Mouse (Mus musculus) heart, embryonic 11.5 days (tissue): ENCODE results near the gene Bcar3. TPM values are rescaled to one million over a fixed set of nuclear protein-coding genes. Genes with fewer than 3 reads are reported as not detected.

Source experiments
- ATAC-seq: fragments of 200-750 bp; cut with Nextera tagmentation; replicated peaks from 2 replicates; pipeline ENCODE4 v1.8.0; 2017; ENCODE audit warnings: moderate library complexity; ENCODE audit not compliant: insufficient number of reproducible peaks, low FRiP score, low TSS enrichment
- H3K27ac ChIP-seq: fragments of 300-500 bp; sonication (generic); 2 replicates; pipeline ENCODE4 v1.5.1; 2014; ENCODE audit warnings: mild to moderate bottlenecking, low read depth, low read length
- H3K27me3 ChIP-seq: fragments of 300-500 bp; sonication (generic); 2 replicates; pipeline ENCODE4 v1.6.1; 2014; ENCODE audit warnings: mild to moderate bottlenecking, low read length, mixed read lengths; ENCODE audit not compliant: control insufficient read depth, insufficient read depth
- H3K36me3 ChIP-seq: fragments of 300-500 bp; sonication (generic); 2 replicates; pipeline ENCODE4 v1.6.1; 2014; ENCODE audit warnings: mild to moderate bottlenecking, low read length, moderate library complexity, mixed read lengths; ENCODE audit not compliant: control insufficient read depth, insufficient read depth
- H3K4me1 ChIP-seq: fragments of 300-500 bp; sonication (generic); 2 replicates; pipeline ENCODE4 v1.6.1; 2014; ENCODE audit warnings: low read length; ENCODE audit not compliant: control insufficient read depth, insufficient read depth
- H3K4me2 ChIP-seq: fragments of 300-500 bp; sonication (generic); 2 replicates; pipeline ENCODE4 v1.6.1; 2014; ENCODE audit warnings: mild to moderate bottlenecking, moderate library complexity
- H3K4me3 ChIP-seq: fragments of 300-500 bp; sonication (generic); 2 replicates; pipeline ENCODE4 v1.5.1; 2014; ENCODE audit warnings: low read depth, low read length
- H3K9ac ChIP-seq: fragments of 300-500 bp; sonication (generic); 2 replicates; pipeline ENCODE4 v1.6.1; 2014; ENCODE audit warnings: mild to moderate bottlenecking, low read depth, low read length, moderate library complexity
- H3K9me3 ChIP-seq: fragments of 300-500 bp; sonication (generic); replicated peaks from 2 replicates; pipeline ENCODE4 v1.6.1; 2016; ENCODE audit warnings: low read length; ENCODE audit not compliant: control insufficient read depth
- WGBS: fragments of 180-500 bp; shearing (Covaris S2); extraction: QIAGEN DNeasy Blood & Tissue Kit; methylation state at CpG from one replicate; pipeline ENCODE4 v1.1.7; 2014; ENCODE audit not compliant: insufficient replicate concordance; 5-methylcytosine and 5-hydroxymethylcytosine counted together
- polyA plus RNA-seq: library from polyadenylated mRNA; unstranded; fragments of >200 nt; fragmentation: Nextera tagmentation; extraction: Ambion mirVana; gene quantifications from 2 replicates; pipeline ENCODE4 v1.2.1, GENCODE M21; 2014

Gene Bcar3
- polyA plus RNA-seq, 1 experiment from 2014 or later: 6.4 TPM

DNA sequence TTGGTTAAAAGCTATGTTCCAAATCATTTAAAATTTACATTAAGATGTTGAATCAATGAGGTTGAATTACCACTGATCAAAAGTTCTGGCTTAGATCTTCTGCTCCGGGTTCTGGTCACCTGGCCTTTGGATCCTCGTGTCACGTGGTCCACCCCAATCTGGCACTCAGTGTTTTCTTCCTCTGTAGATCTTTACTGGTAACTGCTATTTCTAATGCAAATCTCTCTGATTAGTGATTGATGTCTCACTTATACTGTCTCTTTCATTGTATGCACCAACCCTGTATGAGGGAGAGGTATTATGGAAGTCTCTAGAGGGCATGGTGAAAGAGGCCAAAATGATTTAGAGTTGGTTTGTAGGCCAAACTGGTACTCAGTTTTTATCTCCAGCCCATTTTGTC is 198.1 kb downstream of the Bcar3 start:
- no peak for ATAC-seq
- H3K9ac ChIP-seq: no peak overlapping the region
- no peak overlapping the region for H3K4me3 ChIP-seq
- H3K4me1 ChIP-seq: 0 out of 2 replicates have a peak, but pooled peaks cover 2% of the 10 kb centered on the region
- peaks cover 3% of the 10 kb centered on the region for H3K27me3 ChIP-seq
- WGBS: 85% methylated on average over 3 of the region's 3 CpGs
- no peak overlapping the region for H3K4me2 ChIP-seq
- no peak overlapping the region for H3K27ac ChIP-seq
- no peaks in the 10 kb centered on the region for H3K9me3 ChIP-seq
- H3K36me3 ChIP-seq: no peaks in the 10 kb centered on the region

DNA sequence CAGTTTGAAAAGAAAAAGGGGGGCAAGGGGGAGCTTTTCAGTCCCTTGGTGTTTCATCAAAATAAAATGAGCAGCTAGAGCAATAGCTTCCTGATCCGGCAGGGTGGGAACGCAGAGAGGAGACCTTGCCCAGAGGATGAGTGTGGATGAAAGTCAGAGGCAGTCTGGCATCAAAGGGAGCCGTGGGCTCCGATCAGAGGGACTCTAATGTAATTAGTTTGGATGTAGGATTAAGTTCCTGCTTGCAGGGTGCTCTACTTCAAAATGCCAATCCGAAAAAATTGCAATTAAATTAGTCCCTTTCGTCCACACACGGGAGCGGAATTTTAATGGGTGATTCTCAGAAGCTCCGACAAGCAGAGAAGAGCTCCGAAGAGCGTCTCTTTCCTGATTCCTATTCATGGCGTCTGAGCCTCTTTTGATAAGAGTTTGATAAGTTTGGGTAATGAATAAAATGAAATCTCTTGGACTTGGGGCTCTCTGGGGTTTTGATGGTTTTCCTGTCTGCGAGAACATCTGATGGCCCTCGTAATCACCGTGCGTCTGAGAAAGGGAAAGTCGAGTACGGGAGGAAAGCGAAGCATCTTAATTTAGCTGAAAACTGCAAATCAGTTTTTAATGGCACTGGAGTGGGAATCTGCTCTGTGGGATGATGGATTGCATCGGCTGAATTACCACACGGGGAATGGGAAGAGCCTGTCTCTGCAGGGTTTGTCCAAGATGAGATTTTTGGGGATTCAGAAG is 199.1 kb downstream of the Bcar3 start:
- no peak overlapping the region for H3K4me2 ChIP-seq

DNA sequence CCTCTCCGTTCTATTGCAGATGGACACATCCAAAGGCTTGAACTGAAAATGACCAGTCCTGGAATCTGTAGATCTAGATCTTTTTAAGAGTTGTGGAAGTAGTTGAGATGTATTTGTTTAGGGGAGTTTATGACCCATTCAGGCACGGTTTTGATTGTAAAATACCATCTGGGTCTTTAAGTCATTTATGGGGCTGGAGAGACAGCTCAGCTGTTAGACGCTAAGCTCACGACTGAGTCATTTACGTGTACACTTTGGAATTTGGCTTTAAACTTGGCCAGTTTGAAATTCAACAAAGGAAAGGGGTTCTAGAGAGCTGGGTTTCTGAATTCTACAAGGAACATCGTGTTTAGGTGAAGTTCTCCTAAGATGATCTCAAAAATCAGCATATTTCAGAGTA is 200.8 kb downstream of the Bcar3 start:
- no peak overlapping the region for H3K4me3 ChIP-seq
- H3K4me2 ChIP-seq: no peak overlapping the region
- peaks cover 3% of the 10 kb centered on the region for H3K27me3 ChIP-seq
- no peaks in the 10 kb centered on the region for H3K36me3 ChIP-seq
- no peak overlapping the region for H3K9ac ChIP-seq
- ATAC-seq: no peak
- H3K27ac ChIP-seq: no peak overlapping the region
- 84% methylated on average over 6 of the region's 6 CpGs for WGBS
- H3K9me3 ChIP-seq: no peaks in the 10 kb centered on the region
- no peaks in the 10 kb centered on the region for H3K4me1 ChIP-seq

More for the DNA sequence above, 199.1 kb downstream of the Bcar3 start:
- no peak for ATAC-seq
- H3K4me1 ChIP-seq: 0 out of 2 replicates have a peak, but pooled peaks cover under 1% of the 10 kb centered on the region
- peaks cover 3% of the 10 kb centered on the region for H3K27me3 ChIP-seq
- WGBS: 74% methylated on average over 21 of the region's 21 CpGs
- no peak overlapping the region for H3K4me3 ChIP-seq
- H3K36me3 ChIP-seq: no peaks in the 10 kb centered on the region
- H3K9me3 ChIP-seq: no peaks in the 10 kb centered on the region
- no peak overlapping the region for H3K9ac ChIP-seq
- H3K27ac ChIP-seq: no peak overlapping the region

DNA sequence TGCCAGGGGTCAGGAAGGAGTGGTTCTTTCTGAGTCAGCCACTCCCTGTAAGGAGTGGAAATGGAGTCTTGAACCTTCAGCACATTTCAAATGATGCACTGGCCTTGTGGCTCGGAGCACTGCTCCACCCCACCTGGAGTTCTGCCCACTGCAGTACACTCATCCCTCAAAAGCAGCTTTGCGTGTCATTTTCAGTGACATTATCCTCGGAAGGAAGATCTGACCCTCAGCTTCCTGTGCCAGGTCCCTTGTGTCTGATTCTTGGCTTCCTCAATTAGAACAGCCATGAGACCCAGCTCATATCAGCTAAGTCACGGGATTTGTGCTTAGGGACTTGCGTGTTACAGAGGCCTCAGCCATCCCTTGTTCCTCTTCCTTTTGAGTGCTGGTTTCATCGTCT is 203.9 kb downstream of the Bcar3 start:
- no peak for ATAC-seq
- no peaks in the 10 kb centered on the region for H3K4me1 ChIP-seq
- no peaks in the 10 kb centered on the region for H3K9me3 ChIP-seq
- 79% methylated on average over 6 of the region's 6 CpGs for WGBS
- H3K9ac ChIP-seq: no peak overlapping the region
- H3K27me3 ChIP-seq: no peaks in the 10 kb centered on the region; the same call in 1 of the 2 replicates
- H3K27ac ChIP-seq: no peak overlapping the region
- no peaks in the 10 kb centered on the region for H3K36me3 ChIP-seq
- H3K4me3 ChIP-seq: no peak overlapping the region
- H3K4me2 ChIP-seq: no peak overlapping the region

DNA sequence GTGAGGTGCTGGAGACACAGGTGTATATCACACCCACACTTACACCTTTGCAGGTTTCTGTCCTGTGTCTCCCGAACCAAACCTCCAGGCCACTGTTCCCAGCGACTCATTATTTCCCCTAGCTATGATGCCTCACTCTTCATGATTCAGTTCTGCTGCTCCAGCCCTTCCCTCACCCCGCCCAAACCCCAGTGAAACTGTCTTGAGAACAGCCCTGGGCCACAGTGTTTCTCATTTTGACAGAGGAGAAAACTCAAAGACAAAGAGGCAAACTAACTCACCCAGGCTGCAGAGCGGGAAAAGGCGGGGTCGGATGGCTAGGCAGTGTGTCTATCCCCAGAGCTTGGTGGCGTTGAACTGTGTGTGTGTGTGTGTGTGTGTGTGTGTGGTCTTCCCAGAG is 204.6 kb downstream of the Bcar3 start:
- H3K27me3 ChIP-seq: no peaks in the 10 kb centered on the region; the same call in 1 of the 2 replicates
- no peak overlapping the region for H3K4me2 ChIP-seq
- H3K9ac ChIP-seq: no peak overlapping the region
- no peak overlapping the region for H3K27ac ChIP-seq
- H3K4me1 ChIP-seq: no peaks in the 10 kb centered on the region
- 89% methylated on average over 7 of the region's 7 CpGs for WGBS
- no peak; the same call in 1 of the 2 replicates for ATAC-seq
- no peaks in the 10 kb centered on the region for H3K36me3 ChIP-seq
- no peaks in the 10 kb centered on the region for H3K9me3 ChIP-seq
- H3K4me3 ChIP-seq: no peak overlapping the region

DNA sequence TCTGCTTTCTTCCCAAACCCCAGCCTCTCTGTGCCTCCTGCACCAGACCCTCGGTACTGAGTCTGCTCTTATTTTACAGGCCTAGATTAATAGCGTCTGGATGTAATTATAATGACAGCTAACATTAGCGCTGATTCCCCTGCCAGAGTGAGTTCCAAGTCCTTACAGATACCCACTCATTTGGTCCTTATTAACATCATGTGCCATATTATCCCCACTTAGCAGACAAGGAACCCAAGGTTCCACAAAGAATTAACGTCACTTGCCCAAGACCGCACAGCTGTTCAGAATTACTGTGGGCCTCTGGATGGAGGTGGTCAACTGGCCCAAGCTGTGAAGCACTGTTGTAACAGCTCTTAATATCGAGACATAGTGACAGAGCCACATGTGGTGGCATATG is 205.7 kb downstream of the Bcar3 start:
- H3K27me3 ChIP-seq: no peaks in the 10 kb centered on the region
- no peak for ATAC-seq
- WGBS: 73% methylated on average over 6 of the region's 6 CpGs
- H3K36me3 ChIP-seq: no peaks in the 10 kb centered on the region
- H3K9ac ChIP-seq: no peak overlapping the region
- H3K9me3 ChIP-seq: no peaks in the 10 kb centered on the region
- H3K4me3 ChIP-seq: no peak overlapping the region
- no peak overlapping the region for H3K4me2 ChIP-seq
- no peaks in the 10 kb centered on the region for H3K4me1 ChIP-seq
- no peak overlapping the region for H3K27ac ChIP-seq

DNA sequence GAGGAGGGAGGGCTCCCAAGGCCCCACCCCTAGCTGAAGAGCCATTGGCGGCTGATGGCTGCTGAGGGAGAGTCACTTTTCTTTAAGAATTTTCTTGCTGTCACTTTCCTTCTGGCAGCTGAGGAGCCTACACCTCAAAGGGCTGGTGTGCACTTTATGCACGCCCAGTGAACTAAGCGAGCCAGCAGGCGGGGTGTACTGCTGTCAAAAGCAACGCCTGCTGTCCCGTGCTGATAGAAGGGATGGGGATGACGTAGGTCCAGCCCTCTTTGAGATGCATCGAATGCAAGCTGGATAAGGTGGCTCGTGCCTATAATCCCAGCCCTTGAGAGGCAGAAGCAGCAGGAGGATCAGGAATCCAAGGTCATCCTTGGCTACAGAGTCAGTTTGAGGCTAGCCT is 207.0 kb downstream of the Bcar3 start:
- Histone ChIP-seq H3K4me3 (no peak overlapping the region), H3K4me2 (no peak overlapping the region), H3K9me3 (no peaks in the 10 kb centered on the region), H3K27me3 (no peaks in the 10 kb centered on the region), H3K27ac (no peak overlapping the region), H3K36me3 (no peaks in the 10 kb centered on the region), H3K9ac (no peak overlapping the region), H3K4me1 (no peaks in the 10 kb centered on the region)
- no peak for ATAC-seq
- WGBS: 69% methylated on average over 9 of the region's 9 CpGs

DNA sequence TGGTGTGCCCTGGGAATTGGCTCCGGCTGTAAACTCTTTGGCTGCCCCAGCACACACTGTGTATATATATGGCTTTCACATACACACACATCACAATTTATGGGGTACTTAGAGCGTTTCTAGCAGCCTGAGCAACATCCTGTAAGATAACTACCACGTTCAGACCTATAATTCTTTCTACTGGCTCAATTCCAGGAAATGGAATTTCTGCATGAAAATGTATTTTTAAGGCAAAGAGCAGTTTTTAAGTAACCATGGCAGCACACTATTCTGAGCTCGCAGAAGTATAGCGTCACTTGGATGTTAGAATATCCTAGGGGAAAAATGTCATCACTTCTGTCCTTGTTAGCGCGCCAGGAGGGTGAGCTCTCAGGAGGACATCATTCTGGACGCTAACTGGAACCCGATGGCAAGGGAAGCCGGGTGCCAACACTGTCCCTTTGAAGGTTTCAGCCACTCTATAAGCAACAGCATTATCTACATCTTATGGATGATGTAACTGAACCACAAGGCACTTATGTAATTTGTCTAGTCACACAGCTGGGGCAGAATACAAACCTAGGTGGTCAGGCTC is 212.5 kb downstream of the Bcar3 start:
- Histone ChIP-seq H3K9me3 (no peaks in the 10 kb centered on the region), H3K9ac (no peak overlapping the region), H3K27ac (no peak overlapping the region), H3K36me3 (no peaks in the 10 kb centered on the region), H3K4me1 (peaks cover 15% of the 10 kb centered on the region), H3K4me2 (no peak overlapping the region), H3K27me3 (no peaks in the 10 kb centered on the region), H3K4me3 (no peak overlapping the region)
- ATAC-seq: no peak
- WGBS: 74% methylated on average over 10 of the region's 10 CpGs

DNA sequence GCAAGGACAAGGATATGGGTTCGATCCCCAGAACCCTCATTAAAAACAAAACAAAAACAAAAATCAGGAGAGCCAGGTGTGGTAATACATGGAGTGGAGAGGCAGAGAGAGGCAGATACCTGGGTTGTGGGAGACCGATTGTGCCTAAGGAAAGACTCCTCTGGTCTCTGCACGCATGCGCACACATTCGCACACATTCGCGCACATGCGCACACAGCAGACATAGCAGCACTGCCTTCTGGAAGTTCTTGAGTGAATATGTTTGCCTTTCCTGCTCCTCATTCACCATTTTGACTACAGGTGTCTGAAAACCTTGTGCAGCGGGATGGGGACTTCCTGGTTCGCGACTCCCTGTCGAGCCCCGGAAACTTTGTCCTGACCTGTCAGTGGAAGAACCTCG is 213.9 kb downstream of the Bcar3 start:
- Histone ChIP-seq H3K9ac (no peak overlapping the region), H3K27me3 (no peaks in the 10 kb centered on the region), H3K4me2 (no peak overlapping the region), H3K4me1 (peaks cover 15% of the 10 kb centered on the region), H3K9me3 (no peaks in the 10 kb centered on the region), H3K4me3 (no peak overlapping the region), H3K27ac (no peak overlapping the region), H3K36me3 (no peaks in the 10 kb centered on the region)
- no peak for ATAC-seq
- whole genome bisulfite sequencing: 94% methylated on average over 14 of the region's 14 CpGs
